Mouse (Mus musculus): ENCODE measurements around the gene Serpina3a.

GRCm38 (mm10) chr12:104123996-104124395 is 11.5 kb downstream of the Serpina3a start:
- TF ChIP-seq CTCF (IDR thresholded peaks at IDR 0.05; ENCODE audit: extremely low read depth, insufficient read length, insufficient replicate concordance, low read depth, low read length) (no peak), POLR2A (IDR thresholded peaks at IDR 0.05; ENCODE audit: low read depth, low read length) (no peak)

All from small intestine, adult 2 months (tissue).